Mouse (Mus musculus) hindbrain, embryonic 10.5 days (tissue): ENCODE data around the gene Pm20d2. TPM values are rescaled to one million over a fixed set of nuclear protein-coding genes. Genes with fewer than 3 reads are reported as not detected.

Experiments
- DNase-seq: peaks from one replicate; pipeline ENCODE4 v3.0.0-alpha.2; 2017; ENCODE audit warnings: low spot score
- H3K27ac ChIP-seq: fragments of 300-500 bp; sonication (generic); 2 replicates; pipeline ENCODE4 v1.5.1; 2016; ENCODE audit warnings: mild to moderate bottlenecking, moderate library complexity
- H3K27me3 ChIP-seq: fragments of 300-500 bp; sonication (generic); 2 replicates; pipeline ENCODE4 v1.6.1; 2016; ENCODE audit warnings: mild to moderate bottlenecking; ENCODE audit not compliant: poor library complexity, insufficient read depth, severe bottlenecking
- H3K36me3 ChIP-seq: fragments of 300-500 bp; sonication (generic); 2 replicates; pipeline ENCODE4 v1.6.1; 2016; ENCODE audit warnings: mild to moderate bottlenecking, moderate library complexity
- H3K4me1 ChIP-seq: fragments of 300-500 bp; sonication (generic); replicated peaks from 2 replicates; pipeline ENCODE4 v1.6.1; 2016; ENCODE audit warnings: mild to moderate bottlenecking
- H3K4me3 ChIP-seq: fragments of 300-500 bp; sonication (generic); 2 replicates; pipeline ENCODE4 v1.5.1; 2016; ENCODE audit warnings: mild to moderate bottlenecking, moderate library complexity
- H3K9me3 ChIP-seq: fragments of 300-500 bp; sonication (generic); 2 replicates; pipeline ENCODE4 v1.6.1; 2016; ENCODE audit warnings: mild to moderate bottlenecking, moderate library complexity
- WGBS: fragments of 180-500 bp; shearing (Covaris S2); methylation state at CpG from one replicate; pipeline ENCODE4 v1.1.7; 2016; 5-methylcytosine and 5-hydroxymethylcytosine counted together
- polyA plus RNA-seq: library from polyadenylated mRNA; unstranded; fragments of >200 nt; fragmentation: Nextera tagmentation; extraction: Ambion mirVana; gene quantifications from 2 replicates; pipeline ENCODE4 v1.2.1, GENCODE M21; 2016

The Pm20d2 gene
- 1.1 and 1.2 TPM in 2 replicates for polyA plus RNA-seq

DNA sequence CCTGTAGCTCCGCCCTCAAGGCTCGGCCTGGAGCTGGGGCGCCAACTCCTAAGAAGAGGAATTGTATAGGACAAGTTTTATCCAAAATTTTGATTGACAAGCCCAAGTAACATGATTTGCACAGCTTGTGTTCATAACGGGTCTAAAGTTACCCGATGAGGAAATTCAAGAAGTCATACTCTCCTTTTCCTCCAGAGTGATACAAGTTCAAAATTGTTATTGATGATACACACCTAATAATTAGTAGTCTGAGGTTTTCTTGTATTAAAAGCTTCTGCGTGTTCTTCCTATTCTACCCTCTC is at the start of gene Pm20d2:
Pm20d2 (minus strand) TSS at position 3 of the 302 bp plus-strand sequence.
- peaks cover 13% of the 10 kb centered on the region for H3K4me1 ChIP-seq
- 14% methylated on average over 6 of the region's 6 CpGs for WGBS
- H3K4me3 ChIP-seq, result peak within 1 kb of the TSS; percentile 71
- H3K9me3 ChIP-seq, result no peaks in the 10 kb centered on the region
- no peak for DNase-seq
- H3K27me3 ChIP-seq, result peaks cover 13% of the 10 kb centered on the region; the same call in 1 of the 2 replicates
- no peaks in the 10 kb centered on the region for H3K36me3 ChIP-seq
- peak within 1 kb of the TSS; percentile 88 for H3K27ac ChIP-seq

DNA sequence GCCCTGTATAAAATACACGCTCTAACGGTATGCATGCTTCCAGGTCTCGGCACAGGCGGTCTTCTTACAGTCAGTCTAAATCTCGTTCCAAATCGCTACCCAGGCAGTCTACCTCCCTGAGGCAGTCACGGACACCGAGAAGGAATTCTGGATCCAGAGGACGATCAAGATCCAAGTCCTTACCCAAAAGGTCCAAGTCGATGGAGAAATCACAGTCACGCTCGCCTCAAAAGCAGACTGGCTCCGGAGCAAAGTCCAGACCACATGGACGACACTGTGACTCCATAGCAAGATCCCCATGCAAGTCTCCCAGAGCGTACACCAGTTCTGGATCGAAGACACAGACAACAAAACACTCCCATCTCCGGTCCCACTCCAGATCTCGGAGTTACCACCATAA is 41.3 kb upstream of the Pm20d2 start:
- Histone ChIP-seq H3K36me3 (no peaks in the 10 kb centered on the region), H3K4me3 (no peak overlapping the region), H3K4me1 (no peaks in the 10 kb centered on the region), H3K27me3 (no peaks in the 10 kb centered on the region), H3K27ac (no peak overlapping the region), H3K9me3 (no peaks in the 10 kb centered on the region)
- no peak for DNase-seq
- 91% methylated on average over 18 of the region's 18 CpGs for WGBS

DNA sequence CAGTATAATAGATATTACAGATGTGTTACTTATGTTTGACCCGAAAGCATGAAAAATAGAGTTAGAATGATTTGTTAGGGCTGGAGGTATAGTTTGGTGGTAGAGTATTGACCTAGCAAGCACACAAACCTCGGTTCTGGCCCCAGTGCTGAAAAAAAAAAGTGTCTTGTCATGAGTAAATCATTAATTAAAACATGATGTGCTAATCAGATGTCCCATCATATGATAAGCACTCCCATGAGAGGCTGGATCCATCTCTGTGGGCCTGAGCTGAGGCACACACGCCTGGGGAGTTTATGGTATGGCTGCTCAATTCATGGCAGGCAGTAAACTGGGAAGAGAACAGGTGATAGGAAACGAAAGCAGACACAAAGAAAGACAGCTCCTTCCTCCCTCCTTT is 40.1 kb upstream of the Pm20d2 start:
- H3K9me3 ChIP-seq, result no peaks in the 10 kb centered on the region
- DNase-seq, result no peak
- H3K27me3 ChIP-seq, result no peaks in the 10 kb centered on the region
- H3K4me1 ChIP-seq, result no peaks in the 10 kb centered on the region
- no peak overlapping the region for H3K27ac ChIP-seq
- H3K4me3 ChIP-seq, result no peak overlapping the region
- 78% methylated on average over 4 of the region's 4 CpGs for WGBS
- H3K36me3 ChIP-seq, result no peaks in the 10 kb centered on the region

DNA sequence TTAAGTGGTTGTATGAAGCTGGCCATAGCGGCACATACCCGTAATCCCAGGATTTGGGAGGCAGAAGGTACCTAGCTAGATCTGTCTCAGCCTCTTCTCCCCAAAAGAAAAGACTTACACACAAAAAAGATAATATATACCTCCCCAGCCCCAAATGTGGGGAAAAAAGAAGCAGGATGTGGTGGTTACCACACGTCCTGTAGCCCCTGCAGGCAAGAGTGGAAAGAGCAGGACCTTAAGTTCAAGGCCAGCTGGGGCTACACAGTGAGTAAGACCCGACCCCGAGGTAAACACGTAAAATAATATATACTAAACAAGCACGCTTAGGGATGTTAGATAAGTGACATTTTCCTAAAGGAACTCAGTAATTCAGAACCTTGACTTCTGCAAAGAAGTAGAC is 37.6 kb upstream of the Pm20d2 start:
- H3K27me3 ChIP-seq, result no peaks in the 10 kb centered on the region
- no peak for DNase-seq
- H3K27ac ChIP-seq, result no peak overlapping the region
- 90% methylated on average over 7 of the region's 7 CpGs for WGBS
- H3K36me3 ChIP-seq, result no peaks in the 10 kb centered on the region
- H3K4me3 ChIP-seq, result no peak overlapping the region
- no peaks in the 10 kb centered on the region for H3K9me3 ChIP-seq
- no peaks in the 10 kb centered on the region; the same call in 1 of the 2 replicates for H3K4me1 ChIP-seq

DNA sequence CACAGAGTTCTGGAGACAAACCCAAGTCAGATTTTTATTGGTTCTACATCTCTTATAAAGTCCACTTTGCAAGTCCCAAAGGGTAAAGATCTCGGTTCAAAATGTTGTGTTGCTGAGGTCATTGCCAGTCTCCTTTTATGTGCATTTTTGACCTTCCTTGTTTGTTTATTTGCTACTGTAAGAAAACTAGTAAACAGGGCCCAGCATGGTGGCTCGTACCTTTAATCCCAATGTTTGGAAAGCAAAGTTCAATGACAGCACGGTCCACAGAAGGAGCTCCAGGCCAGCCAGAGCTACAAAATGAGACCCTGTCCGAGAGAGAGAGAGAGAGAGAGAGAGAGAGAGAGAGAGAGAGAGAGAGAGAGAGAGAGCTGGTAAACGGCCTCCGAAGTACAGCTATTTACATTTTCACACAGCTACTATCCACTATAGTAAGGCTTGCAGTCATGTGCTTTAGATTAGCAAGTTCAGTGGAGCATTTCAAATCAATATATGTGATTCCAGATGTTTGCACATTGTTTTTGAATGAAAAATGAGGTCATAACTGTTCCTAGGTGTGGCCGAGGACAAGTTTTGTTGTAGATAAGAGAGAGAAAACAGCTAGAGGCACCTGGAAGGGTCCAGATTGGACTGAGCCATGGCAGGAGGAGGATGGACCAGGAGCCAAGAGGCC is 34.6 kb upstream of the Pm20d2 start:
- H3K4me1 ChIP-seq, result no peaks in the 10 kb centered on the region; the same call in 1 of the 2 replicates
- no peak overlapping the region for H3K4me3 ChIP-seq
- no peak overlapping the region for H3K27ac ChIP-seq
- no peaks in the 10 kb centered on the region for H3K9me3 ChIP-seq
- no peak for DNase-seq
- no peaks in the 10 kb centered on the region for H3K27me3 ChIP-seq
- 80% methylated on average over 7 of the region's 7 CpGs for WGBS
- H3K36me3 ChIP-seq, result no peaks in the 10 kb centered on the region

DNA sequence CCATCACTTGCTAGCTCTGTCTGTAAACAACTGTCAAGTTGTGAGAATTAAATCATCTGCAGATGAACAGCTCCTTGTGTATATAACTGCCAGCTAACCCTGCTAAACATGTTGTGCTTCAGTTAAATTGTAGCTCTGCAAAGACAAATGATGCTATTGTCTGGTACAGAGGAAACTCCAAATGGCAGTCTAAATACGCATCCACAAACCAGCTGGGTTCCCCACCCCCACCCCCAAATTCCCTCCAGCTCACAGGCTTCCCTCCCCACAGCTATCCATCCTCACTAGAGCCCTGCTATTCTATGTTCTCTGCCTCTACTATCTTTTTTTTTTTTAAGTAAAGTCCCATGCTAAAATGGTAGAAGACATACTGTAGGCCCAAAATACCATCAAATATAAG is 32.3 kb upstream of the Pm20d2 start:
- no peaks in the 10 kb centered on the region; the same call in 1 of the 2 replicates for H3K4me1 ChIP-seq
- WGBS, result 50% methylated on average over 1 of the region's 1 CpGs
- H3K36me3 ChIP-seq, result no peaks in the 10 kb centered on the region
- H3K9me3 ChIP-seq, result no peaks in the 10 kb centered on the region
- no peak for DNase-seq
- no peak overlapping the region for H3K4me3 ChIP-seq
- no peaks in the 10 kb centered on the region for H3K27me3 ChIP-seq
- no peak overlapping the region for H3K27ac ChIP-seq

DNA sequence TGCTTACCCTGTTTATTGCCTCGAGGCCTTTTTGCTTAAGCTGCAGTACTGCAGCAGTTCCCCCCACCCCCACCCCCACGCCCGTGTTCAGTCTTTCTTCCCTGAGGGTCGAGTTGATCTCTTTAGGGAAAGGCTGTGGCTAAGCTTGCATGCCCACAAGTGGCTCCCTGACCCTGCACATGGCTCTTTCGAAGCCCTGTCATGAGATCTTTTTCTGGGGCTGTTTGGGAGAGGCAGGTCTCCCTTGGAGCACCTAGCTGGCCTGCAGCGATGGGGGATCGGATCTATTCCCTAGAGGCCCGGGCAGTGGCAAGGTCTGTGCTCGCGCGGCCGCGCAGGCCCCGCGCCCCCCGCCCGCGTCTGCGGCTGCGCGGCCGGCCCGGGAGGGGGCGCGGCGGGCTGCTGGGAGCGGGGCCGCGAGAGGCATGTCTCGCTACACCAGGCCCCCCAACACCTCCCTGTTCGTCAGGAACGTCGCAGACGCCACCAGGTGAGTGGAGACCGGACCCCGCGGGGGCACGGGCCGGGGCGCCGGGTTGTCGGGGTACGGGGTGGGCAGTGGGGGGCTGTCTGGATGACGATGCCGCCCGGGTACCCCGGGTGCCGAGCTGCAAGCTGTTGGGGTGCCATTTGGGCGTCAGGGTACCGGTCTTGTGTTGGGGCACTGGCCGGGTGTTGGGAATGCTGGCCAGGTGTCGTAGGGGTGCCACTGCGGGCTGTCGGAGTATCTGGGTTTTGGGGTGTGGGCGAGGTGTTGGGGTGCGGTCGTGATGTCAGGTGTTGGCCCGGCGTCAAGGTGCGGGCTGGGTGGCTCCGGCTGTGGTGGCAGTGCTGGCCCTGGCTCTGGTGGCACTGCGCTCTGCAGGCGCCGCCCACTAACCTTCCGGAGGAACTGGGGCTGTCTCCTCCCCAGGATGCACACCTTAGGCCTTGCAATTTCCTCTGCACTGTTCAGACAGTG is 19.6 kb upstream of the Pm20d2 start, which contains the start of gene Srsf12:
Srsf12 (plus strand) TSS at position 111 of the 961 bp plus-strand sequence.
- Histone ChIP-seq H3K9me3 (peaks cover 10% of the 10 kb centered on the region; the same call in 1 of the 2 replicates), H3K4me3 (peak within 1 kb of the TSS; percentile 86), H3K36me3 (no peaks in the 10 kb centered on the region), H3K27ac (peak within 1 kb of the TSS; percentile 88), H3K27me3 (no peaks in the 10 kb centered on the region; the same call in 1 of the 2 replicates), H3K4me1 (peaks cover 14% of the 10 kb centered on the region)
- WGBS, result 3% methylated on average over 65 of the region's 65 CpGs
- peak; percentile 57 for DNase-seq

DNA sequence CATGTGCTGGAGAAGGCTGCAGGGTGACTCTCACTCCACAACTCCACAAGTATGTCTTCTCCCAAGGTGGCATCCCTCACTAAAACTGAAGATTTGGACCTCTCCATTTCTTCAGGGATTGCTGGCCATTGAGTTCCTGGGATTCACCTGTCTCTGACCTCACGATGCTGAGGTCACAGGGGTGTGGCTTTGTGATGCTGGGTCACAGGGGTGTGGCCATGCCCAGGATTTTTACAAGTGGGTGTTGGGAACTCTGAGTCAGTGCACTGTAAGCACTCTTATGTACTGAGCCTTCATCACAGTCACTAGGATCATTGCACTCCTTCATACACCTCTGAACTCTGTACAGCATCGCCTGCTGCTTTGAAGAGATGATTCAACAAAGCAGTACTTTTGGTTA is 18.0 kb upstream of the Pm20d2 start:
- Histone ChIP-seq H3K4me3 (no peak overlapping the region), H3K27me3 (no peaks in the 10 kb centered on the region; the same call in 1 of the 2 replicates), H3K4me1 (peaks cover 14% of the 10 kb centered on the region), H3K27ac (no peak overlapping the region), H3K9me3 (peaks cover 7% of the 10 kb centered on the region; the same call in 1 of the 2 replicates), H3K36me3 (no peaks in the 10 kb centered on the region)
- DNase-seq, result no peak
- 65% methylated on average over 2 of the region's 2 CpGs for WGBS

DNA sequence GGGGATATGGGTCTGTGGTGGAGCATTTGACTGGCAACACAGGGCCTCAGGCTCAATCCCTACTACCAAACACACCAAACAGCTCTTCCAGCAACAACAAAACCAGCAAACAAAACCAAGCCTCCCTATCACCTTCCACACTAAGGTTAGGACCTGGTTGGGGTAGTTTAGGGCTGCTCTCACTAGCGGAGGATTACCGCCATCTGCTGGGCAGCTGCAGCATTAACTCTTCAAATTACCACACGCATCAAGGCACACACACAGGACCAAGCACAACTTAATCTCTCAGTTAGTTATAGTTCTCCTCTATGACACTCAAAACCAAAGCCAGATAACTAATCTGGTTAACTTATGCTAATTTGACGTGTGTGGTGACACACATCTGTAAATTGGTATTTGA is 15.1 kb upstream of the Pm20d2 start:
- H3K27ac ChIP-seq, result no peak overlapping the region
- H3K4me1 ChIP-seq, result peaks cover 13% of the 10 kb centered on the region
- peak; percentile 61 for DNase-seq
- no peaks in the 10 kb centered on the region for H3K36me3 ChIP-seq
- H3K9me3 ChIP-seq, result no peaks in the 10 kb centered on the region
- H3K27me3 ChIP-seq, result no peaks in the 10 kb centered on the region; the same call in 1 of the 2 replicates
- H3K4me3 ChIP-seq, result no peak overlapping the region
- WGBS, result 2% methylated on average over 4 of the region's 4 CpGs

DNA sequence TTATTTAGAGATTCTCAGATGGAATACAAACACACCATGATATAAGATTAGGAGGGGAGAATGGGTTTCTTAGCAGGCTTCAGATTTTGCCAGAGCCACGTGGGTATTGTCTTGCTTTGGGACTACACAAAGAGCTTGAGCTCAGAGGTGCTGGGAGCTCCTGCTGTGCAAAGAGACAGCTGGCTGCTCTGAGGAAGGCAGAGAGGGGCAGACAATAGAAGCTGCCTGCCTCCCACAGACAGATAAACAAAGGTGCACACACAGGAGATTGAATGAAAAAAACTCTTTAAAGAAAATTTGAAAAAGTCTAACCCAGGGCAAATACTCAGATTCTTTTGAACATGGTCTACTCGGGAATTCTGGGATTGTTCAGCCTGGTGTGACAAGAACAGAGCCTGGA is 8.6 kb upstream of the Pm20d2 start:
- H3K36me3 ChIP-seq, result no peaks in the 10 kb centered on the region
- no peaks in the 10 kb centered on the region for H3K9me3 ChIP-seq
- peak; percentile 13 for DNase-seq
- WGBS, result 4% methylated on average over 2 of the region's 2 CpGs
- no peaks in the 10 kb centered on the region for H3K27me3 ChIP-seq
- 0 out of 2 replicates have a peak overlapping the region, but pooled peaks have one; percentile 8 for H3K27ac ChIP-seq
- peaks cover 10% of the 10 kb centered on the region; the same call in 1 of the 2 replicates for H3K4me1 ChIP-seq
- H3K4me3 ChIP-seq, result no peak overlapping the region

DNA sequence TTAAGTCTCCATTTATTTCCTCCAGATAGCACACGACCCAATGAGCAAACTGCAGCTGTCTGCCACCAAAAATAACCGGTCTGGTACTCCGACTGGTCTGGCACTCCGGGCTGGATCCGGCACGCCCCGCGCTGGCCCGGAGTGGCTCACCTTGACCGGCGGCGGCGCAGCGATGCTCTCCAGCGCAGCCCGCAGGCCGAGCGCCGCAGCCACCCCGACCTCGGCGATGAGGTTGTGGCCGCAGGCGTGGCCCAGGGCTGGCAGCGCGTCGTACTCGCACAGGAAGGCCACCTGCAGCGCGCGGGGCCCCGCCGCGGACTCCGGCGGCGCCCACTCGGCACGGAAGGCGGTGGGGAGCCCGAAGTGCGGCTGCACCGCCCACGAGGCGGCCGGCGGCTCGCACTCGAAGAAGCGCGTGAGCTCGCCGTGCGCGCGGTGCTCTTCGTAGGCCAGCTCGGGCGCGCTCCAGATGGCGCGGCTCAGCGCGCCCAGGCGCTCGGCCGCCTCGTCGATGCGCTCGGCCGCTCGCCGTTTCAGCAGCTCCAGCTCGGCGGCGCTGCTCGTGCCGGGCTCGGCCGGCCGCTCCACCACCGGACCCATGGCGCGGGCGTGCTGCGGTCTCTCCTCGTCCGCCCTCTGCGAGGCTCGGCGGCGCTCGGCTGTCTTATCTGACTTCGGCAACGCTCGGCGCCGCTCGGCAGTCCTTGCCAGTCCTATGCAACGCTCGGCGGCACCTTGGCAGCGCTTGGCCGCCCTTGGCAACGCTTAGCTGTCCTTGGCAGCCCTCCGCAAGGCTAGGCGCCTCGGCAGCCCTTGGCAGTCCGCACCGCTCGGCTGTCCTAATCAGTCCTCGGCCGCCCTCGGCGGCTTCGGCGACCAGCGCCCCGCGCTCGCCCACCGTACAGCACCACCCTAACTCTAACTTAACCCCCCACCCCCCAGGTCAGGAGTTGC is 479 bp downstream of the Pm20d2 start:
- Histone ChIP-seq H3K4me3 (peak overlapping the region; percentile 71), H3K27ac (peak overlapping the region; percentile 88), H3K4me1 (peaks cover 13% of the 10 kb centered on the region), H3K27me3 (peaks cover 13% of the 10 kb centered on the region; the same call in 1 of the 2 replicates), H3K9me3 (no peaks in the 10 kb centered on the region), H3K36me3 (no peaks in the 10 kb centered on the region)
- peak; percentile 84 for DNase-seq
- under 1% methylated on average over 123 of the region's 123 CpGs for WGBS

DNA sequence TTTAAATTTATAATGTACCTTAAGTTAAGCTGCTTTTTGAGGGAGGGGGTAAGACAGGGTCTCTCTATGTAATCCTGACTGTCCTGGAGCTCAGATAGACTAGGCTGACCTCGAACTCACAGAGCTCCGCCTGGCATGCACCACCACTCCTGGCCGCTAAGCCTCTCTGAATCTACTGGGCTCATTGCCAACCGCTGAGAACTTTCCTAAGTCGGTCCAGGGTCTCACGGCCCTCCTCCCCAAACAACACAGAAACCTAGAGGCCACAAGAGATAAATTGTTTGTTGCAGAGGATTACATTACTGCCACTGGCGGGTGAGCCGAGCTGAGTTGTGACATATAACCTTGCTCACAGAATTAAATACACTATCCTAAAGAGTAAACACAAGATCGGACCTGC is 1.4 kb downstream of the Pm20d2 start:
- Histone ChIP-seq H3K27me3 (peaks cover 13% of the 10 kb centered on the region; the same call in 1 of the 2 replicates), H3K4me3 (peak overlapping the region; percentile 71; the same call in 1 of the 2 replicates), H3K27ac (no peak overlapping the region), H3K36me3 (no peaks in the 10 kb centered on the region), H3K9me3 (no peaks in the 10 kb centered on the region), H3K4me1 (peaks cover 13% of the 10 kb centered on the region)
- DNase-seq, result peak; percentile 45
- 24% methylated on average over 9 of the region's 9 CpGs for WGBS
